Mouse (Mus musculus) fat pad, adult 2 months (tissue): ENCODE measurements around the gene Gm5930.
"Not testable (repeated sequence)": the region's sequence is repeated elsewhere in the genome, so short reads cannot be mapped to it uniquely, and the experiment has no call there.

Experiments used
- DNase-seq: peaks from one replicate; pipeline ENCODE4 v3.0.0-alpha.2; 2011; ENCODE audit warnings: low read depth, low spot score; ENCODE audit errors: extremely low read depth

The Gm5930 gene

GRCm38 (mm10) chr14:44338484-44338883 lies at the start of gene Gm5930:
Gene Gm5930, minus strand, starts transcription at chr14:44338584.
- DNase-seq: not testable (repeated sequence)

- not testable (repeated sequence) for DNase-seq
Measured at GRCm38 (mm10) chr14:44384233-44384632, 45.8 kb upstream of the Gm5930 start.

- not testable (repeated sequence) for DNase-seq
Measured at GRCm38 (mm10) chr14:44365057-44365456, 26.7 kb upstream of the Gm5930 start, which contains the start of gene Gm8229. Gene Gm8229, plus strand, starts transcription at chr14:44365357.

- DNase-seq: not testable (repeated sequence)
Measured at GRCm38 (mm10) chr14:44362301-44362700, 23.9 kb upstream of the Gm5930 start.

- DNase-seq: not testable (repeated sequence)
Measured at GRCm38 (mm10) chr14:44361416-44361815, 23.0 kb upstream of the Gm5930 start.

- DNase-seq: not testable (repeated sequence)
Measured at GRCm38 (mm10) chr14:44312049-44312448, 26.3 kb downstream of the Gm5930 start.

- DNase-seq: not testable (repeated sequence)
Measured at GRCm38 (mm10) chr14:44285280-44285679, 53.1 kb downstream of the Gm5930 start, which contains the start of gene Gm8220. Gene Gm8220, plus strand, starts transcription at chr14:44285580.
